ENCODE assay signal across 22 mouse cellular contexts in genomic region chr2:75087164-75087563, GRCm38 (mm10).
A peak's percentile ranks its signal among the peaks of the same experiment; 100 is the strongest.
DNase-seq lines count a peak whose midpoint lies in the region; ATAC-seq and TF ChIP-seq lines count a peak whose summit lies in the region.
"Had no signal": no experiment of that assay in that cellular context is flagged by ENCODE, and none has a peak within 500 bp of the region (broad histone marks: within the 10 kb centered on the region; RNA-seq: fewer than 3 reads in every experiment).

No protein-coding gene starts in this region.

- WGBS in heart, embryonic 15.5 days = 34% methylated on average over 12 of the region's 12 CpGs
- 26% methylated on average over 12 of the region's 12 CpGs for WGBS in kidney, postnatal 0 days
- 48% methylated on average over 12 of the region's 12 CpGs for WGBS in embryonic facial prominence, embryonic 11.5 days
- 61% methylated on average over 12 of the region's 12 CpGs for WGBS in hindbrain, postnatal 0 days

- 0 out of 2 replicates have a peak, but pooled peaks cover 7% of the 10 kb centered on the region for H3K27me3 ChIP-seq in heart, embryonic 15.5 days
- H3K27me3 ChIP-seq in kidney, postnatal 0 days (ENCODE audit: insufficient read depth, low read length) = no peaks in the 10 kb centered on the region
- H3K27me3 ChIP-seq in embryonic facial prominence, embryonic 11.5 days (ENCODE audit: control insufficient read depth, insufficient read depth, low read length) = no peaks in the 10 kb centered on the region
- H3K27me3 ChIP-seq in hindbrain, postnatal 0 days (ENCODE audit: insufficient read depth, low read length) = no peaks in the 10 kb centered on the region
- H3K27me3 ChIP-seq: midbrain, embryonic 15.5 days; neural tube, embryonic 12.5 days had no signal

- peak overlapping the region; percentile 18 for H3K4me3 ChIP-seq in heart, embryonic 15.5 days
- H3K4me3 ChIP-seq in kidney, postnatal 0 days (replicated peaks; ENCODE audit: low read depth, low read length) = no peak overlapping the region
- H3K4me3 ChIP-seq in embryonic facial prominence, embryonic 11.5 days (ENCODE audit: low read depth, low read length) = no peak overlapping the region
- no peak overlapping the region for H3K4me3 ChIP-seq in hindbrain, postnatal 0 days (ENCODE audit: low read length)
- H3K4me3 ChIP-seq: erythroblast, embryonic 14.5 days; gastrocnemius, adult 2 months; limb, embryonic 15.5 days; midbrain, embryonic 15.5 days; neural tube, embryonic 12.5 days had no signal

- H3K9me3 ChIP-seq in heart, embryonic 15.5 days (replicated peaks) = no peaks in the 10 kb centered on the region
- no peaks in the 10 kb centered on the region for H3K9me3 ChIP-seq in kidney, postnatal 0 days (replicated peaks; ENCODE audit: low read length)
- no peaks in the 10 kb centered on the region for H3K9me3 ChIP-seq in embryonic facial prominence, embryonic 11.5 days (replicated peaks; ENCODE audit: control insufficient read depth, low read length)
- no peaks in the 10 kb centered on the region for H3K9me3 ChIP-seq in hindbrain, postnatal 0 days (ENCODE audit: low read length)
- H3K9me3 ChIP-seq: limb, embryonic 15.5 days; midbrain, embryonic 15.5 days; neural tube, embryonic 12.5 days had no signal

- TF ChIP-seq CTCF in kidney, postnatal 0 days (IDR thresholded peaks at IDR 0.05; ENCODE audit: low read depth) = no peak
- no peak for TF ChIP-seq CTCF in hindbrain, postnatal 0 days (IDR thresholded peaks at IDR 0.05; ENCODE audit: low read depth)

- H3K9ac ChIP-seq in heart, embryonic 15.5 days = no peak overlapping the region
- H3K9ac ChIP-seq in kidney, postnatal 0 days (ENCODE audit: low read depth, low read length) = no peak overlapping the region
- no peak overlapping the region for H3K9ac ChIP-seq in embryonic facial prominence, embryonic 11.5 days (replicated peaks; ENCODE audit: low read length)
- H3K9ac ChIP-seq in hindbrain, postnatal 0 days (replicated peaks; ENCODE audit: low read length) = no peak overlapping the region
- H3K9ac ChIP-seq: limb, embryonic 15.5 days; liver, postnatal 0 days; midbrain, embryonic 15.5 days; neural tube, embryonic 12.5 days had no signal

- H3K36me3 ChIP-seq in heart, embryonic 15.5 days = no peaks in the 10 kb centered on the region
- H3K36me3 ChIP-seq in kidney, postnatal 0 days (ENCODE audit: insufficient read depth, low read length) = no peaks in the 10 kb centered on the region
- no peaks in the 10 kb centered on the region for H3K36me3 ChIP-seq in embryonic facial prominence, embryonic 11.5 days (replicated peaks; ENCODE audit: control insufficient read depth, insufficient read depth, low read depth, low read length)
- H3K36me3 ChIP-seq in hindbrain, postnatal 0 days (ENCODE audit: insufficient read depth, low read length) = no peaks in the 10 kb centered on the region
- H3K36me3 ChIP-seq: limb, embryonic 15.5 days; midbrain, embryonic 15.5 days; neural tube, embryonic 12.5 days had no signal

- H3K27ac ChIP-seq in heart, embryonic 15.5 days = no peak overlapping the region
- no peak overlapping the region for H3K27ac ChIP-seq in kidney, postnatal 0 days
- no peak overlapping the region for H3K27ac ChIP-seq in embryonic facial prominence, embryonic 11.5 days (replicated peaks; ENCODE audit: low read depth, low read length)
- H3K27ac ChIP-seq in hindbrain, postnatal 0 days = no peak overlapping the region; the same call in 1 of the 2 replicates
- H3K27ac ChIP-seq: gastrocnemius, adult 2 months; limb, embryonic 15.5 days; midbrain, embryonic 15.5 days; neural tube, embryonic 12.5 days had no signal

- ATAC-seq in heart, embryonic 15.5 days (replicated peaks; ENCODE audit: insufficient number of reproducible peaks, insufficient read depth, low FRiP score, low read depth) = no peak
- ATAC-seq in kidney, postnatal 0 days (replicated peaks; ENCODE audit: low FRiP score, low read depth) = no peak
- no peak for ATAC-seq in embryonic facial prominence, embryonic 11.5 days (replicated peaks; ENCODE audit: insufficient number of reproducible peaks, low FRiP score, low TSS enrichment, low read depth)
- no peak for ATAC-seq in hindbrain, postnatal 0 days
- ATAC-seq: forebrain, embryonic 16.5 days; liver, postnatal 0 days; midbrain, embryonic 15.5 days had no signal

- H3K4me2 ChIP-seq in heart, embryonic 15.5 days = peak overlapping the region; percentile 50
- H3K4me2 ChIP-seq in kidney, postnatal 0 days (ENCODE audit: low read length) = 0 out of 2 replicates have a peak overlapping the region, but pooled peaks have one; percentile 4
- H3K4me2 ChIP-seq in embryonic facial prominence, embryonic 11.5 days (ENCODE audit: low read depth, low read length) = no peak overlapping the region
- peak overlapping the region; percentile 8; the same call in 1 of the 2 replicates for H3K4me2 ChIP-seq in hindbrain, postnatal 0 days (ENCODE audit: low read depth, low read length)
- H3K4me2 ChIP-seq: limb, embryonic 15.5 days; midbrain, embryonic 15.5 days; neural tube, embryonic 12.5 days had no signal

- DNase-seq in heart, adult 8-10 months (ENCODE audit: low spot score) = no peak
- DNase-seq in kidney, postnatal 0 days (ENCODE audit: low spot score) = peak; percentile 22
- DNase-seq in kidney, adult 8-10 months = no peak
- peak; percentile 42 for DNase-seq in embryonic facial prominence, embryonic 11.5 days (ENCODE audit: low spot score)
- DNase-seq in hindbrain, postnatal 0 days (ENCODE audit: low spot score) = no peak
- no peak for DNase-seq in frontal cortex, postnatal 10 days (ENCODE audit: low spot score in 2 of 2)
- DNase-seq: adrenal gland, adult 8-10 months; cerebellum, adult 11-12 months; cerebellum, postnatal 36 days; gastrocnemius, adult 2 months; heart, postnatal 36 days; kidney, adult 18-20 months; liver, postnatal 0 days; lung, postnatal 4 days; right cerebral cortex, postnatal 4 days; thymus, adult 18-20 months had no signal

- peaks cover 3% of the 10 kb centered on the region for H3K4me1 ChIP-seq in heart, embryonic 15.5 days (replicated peaks)
- peaks cover 14% of the 10 kb centered on the region for H3K4me1 ChIP-seq in kidney, postnatal 0 days (replicated peaks; ENCODE audit: insufficient read depth, low read length)
- H3K4me1 ChIP-seq in embryonic facial prominence, embryonic 11.5 days (ENCODE audit: control insufficient read depth, insufficient read depth, low read length) = peaks cover 2% of the 10 kb centered on the region
- H3K4me1 ChIP-seq in hindbrain, postnatal 0 days (ENCODE audit: insufficient read depth, low read length) = no peaks in the 10 kb centered on the region
- H3K4me1 ChIP-seq: limb, embryonic 15.5 days had no signal

Comparison
In these comparisons a context has a peak if more than half of its experiments do, and no peak if none do; other contexts are left out.
1. DNase-seq: peak in kidney, postnatal 0 days (single experiment) and embryonic facial prominence, embryonic 11.5 days (single experiment); none in heart, adult 8-10 months (single experiment), kidney, adult 8-10 months (0 of 2), hindbrain, postnatal 0 days (single experiment) and frontal cortex, postnatal 10 days (0 of 2).